8 mouse cellular contexts compared by ENCODE assay signal in the genomic region with DNA sequence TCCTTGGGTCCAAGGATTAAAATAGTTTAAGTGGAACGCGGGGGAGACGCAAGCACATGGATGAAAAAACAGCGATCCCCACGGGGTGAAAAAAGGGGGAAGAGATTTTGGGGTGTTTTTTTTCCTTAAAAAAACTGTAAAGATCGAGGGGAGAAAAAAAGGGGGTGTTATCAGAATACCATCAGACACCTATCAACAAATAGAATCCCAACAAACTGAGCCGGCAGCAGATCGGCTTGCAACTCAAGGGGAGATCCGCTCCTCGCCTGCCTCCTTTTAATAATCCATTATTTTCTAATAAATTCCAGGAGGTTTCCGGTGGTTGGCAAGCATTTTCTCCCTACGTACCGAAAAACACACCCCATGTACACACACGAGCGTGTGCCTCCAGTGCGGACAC. TPM values are rescaled to one million over a fixed set of nuclear protein-coding genes. Genes with fewer than 3 reads are reported as not detected.
A peak's percentile ranks its signal among the peaks of the same experiment; 100 is the strongest.
DNase-seq lines count a peak whose midpoint lies in the region; ATAC-seq and TF ChIP-seq lines count a peak whose summit lies in the region.

No protein-coding gene starts in this region.

- TF ChIP-seq CTCF in lung, adult 2 months (IDR thresholded peaks at IDR 0.05; ENCODE audit: insufficient read depth, low read length): no peak

- H3K4me1 ChIP-seq in lung, adult 2 months (ENCODE audit: control insufficient read depth, insufficient read depth, low read length): no peaks in the 10 kb centered on the region
- peaks cover 9% of the 10 kb centered on the region; the same call in 1 of the 2 replicates for H3K4me1 ChIP-seq in embryonic facial prominence, embryonic 13.5 days
- H3K4me1 ChIP-seq in intestine, embryonic 15.5 days (replicated peaks): no peaks in the 10 kb centered on the region
- peaks cover 26% of the 10 kb centered on the region for H3K4me1 ChIP-seq in neural tube, embryonic 13.5 days (replicated peaks)

- under 1% methylated on average over 16 of the region's 16 CpGs for WGBS in lung, adult 2 months
- under 1% methylated on average over 16 of the region's 16 CpGs for WGBS in embryonic facial prominence, embryonic 13.5 days
- WGBS in intestine, embryonic 15.5 days: 1% methylated on average over 16 of the region's 16 CpGs
- whole genome bisulfite sequencing in neural tube, embryonic 13.5 days: under 1% methylated on average over 16 of the region's 16 CpGs

- H3K36me3 ChIP-seq in embryonic facial prominence, embryonic 13.5 days: no peaks in the 10 kb centered on the region
- H3K36me3 ChIP-seq in intestine, embryonic 15.5 days: no peaks in the 10 kb centered on the region
- H3K36me3 ChIP-seq in neural tube, embryonic 13.5 days: no peaks in the 10 kb centered on the region

- H3K9ac ChIP-seq in embryonic facial prominence, embryonic 13.5 days: peak overlapping the region; percentile 90
- H3K9ac ChIP-seq in intestine, embryonic 15.5 days: peak overlapping the region; percentile 87
- peak overlapping the region; percentile 95 for H3K9ac ChIP-seq in neural tube, embryonic 13.5 days

- H3K27ac ChIP-seq in embryonic facial prominence, embryonic 13.5 days: peak overlapping the region; percentile 98
- peak overlapping the region; percentile 99 for H3K27ac ChIP-seq in intestine, embryonic 15.5 days
- H3K27ac ChIP-seq in neural tube, embryonic 13.5 days (replicated peaks): peak overlapping the region; percentile 99

- no peaks in the 10 kb centered on the region for H3K27me3 ChIP-seq in embryonic facial prominence, embryonic 13.5 days
- no peaks in the 10 kb centered on the region for H3K27me3 ChIP-seq in intestine, embryonic 15.5 days (replicated peaks)
- H3K27me3 ChIP-seq in neural tube, embryonic 13.5 days: no peaks in the 10 kb centered on the region

- peak overlapping the region; percentile 95 for H3K4me3 ChIP-seq in lung, adult 2 months (replicated peaks; ENCODE audit: extremely low read depth, low read depth, low read length)
- peak overlapping the region; percentile 82 for H3K4me3 ChIP-seq in embryonic facial prominence, embryonic 13.5 days
- peak overlapping the region; percentile 83 for H3K4me3 ChIP-seq in intestine, embryonic 15.5 days (replicated peaks)
- peak overlapping the region; percentile 92 for H3K4me3 ChIP-seq in neural tube, embryonic 13.5 days

- DNase-seq in lung, adult 2 months: no peak
- no peak for DNase-seq in lung, postnatal 10 days
- DNase-seq in gastrocnemius, postnatal 10 days: no peak
- no peak for DNase-seq in cerebellum, adult 9-10 months
- DNase-seq in cerebellum, postnatal 14 days: no peak

- no peaks in the 10 kb centered on the region for H3K9me3 ChIP-seq in embryonic facial prominence, embryonic 13.5 days
- H3K9me3 ChIP-seq in intestine, embryonic 15.5 days: no peaks in the 10 kb centered on the region
- H3K9me3 ChIP-seq in neural tube, embryonic 13.5 days: no peaks in the 10 kb centered on the region

- H3K4me2 ChIP-seq in embryonic facial prominence, embryonic 13.5 days: peak overlapping the region; percentile 91
- peak overlapping the region; percentile 92 for H3K4me2 ChIP-seq in intestine, embryonic 15.5 days (replicated peaks)
- H3K4me2 ChIP-seq in neural tube, embryonic 13.5 days: peak overlapping the region; percentile 83

- no peak for ATAC-seq in embryonic facial prominence, embryonic 13.5 days (ENCODE audit: insufficient number of reproducible peaks, insufficient read depth, low FRiP score, low TSS enrichment, low read depth)
- ATAC-seq in intestine, embryonic 15.5 days: no peak
- no peak for ATAC-seq in neural tube, embryonic 13.5 days (ENCODE audit: low read depth)

- TF ChIP-seq POLR2A in lung, adult 2 months (IDR thresholded peaks at IDR 0.05; ENCODE audit: borderline replicate concordance, extremely low read depth, low read depth, low read length): no peak

RNA-seq across cellular contexts. Expression of a gene that starts 0.7 kb away (rescaled TPM):
- 9.1 and 11.2 TPM in 2 replicates for polyA plus RNA-seq in lung, adult 2 months (2012; rRNA removed)
- polyA plus RNA-seq in embryonic facial prominence, embryonic 13.5 days (2015; fragmentation: Nextera tagmentation; extraction: Ambion mirVana): 5.8 and 6.5 TPM in 2 replicates
- 4.1 and 4.9 TPM in 2 replicates for polyA plus RNA-seq in intestine, embryonic 15.5 days (2015; fragmentation: Nextera tagmentation; extraction: Ambion mirVana)
- 8.5 and 8.6 TPM in 2 replicates for polyA plus RNA-seq in neural tube, embryonic 13.5 days (2015; fragmentation: Nextera tagmentation; extraction: Ambion mirVana)
- total RNA-seq in gastrocnemius, postnatal 10 days (2021): 1 to 10 TPM; 5.2 to 6.6 TPM
